Mouse (Mus musculus) liver, embryonic 14.5 days (tissue): ENCODE results near the gene Armc8.

ENCODE experiments used
- CTCF ChIP-seq: IDR thresholded peaks from 2 replicates; pipeline ENCODE4 v1.5.1; 2016; ENCODE audit warnings: antibody characterized with exemption, low read depth, control low read depth
- EP300 ChIP-seq: IDR thresholded peaks from 2 replicates; pipeline ENCODE4 v1.6.1; 2016; ENCODE audit warnings: antibody characterized with exemption, low read depth

GRCm38 (mm10) chr9:99451161-99451560, 117.5 kb downstream of the Armc8 start, which contains the start of gene Nme9:
- no peak for TF ChIP-seq CTCF
- no peak for TF ChIP-seq EP300
